Mouse (Mus musculus) gastrocnemius, adult 8-10 months (tissue): ENCODE measurements around the gene Tmbim7. TPM values are rescaled to one million over a fixed set of nuclear protein-coding genes. Genes with fewer than 3 reads are reported as not detected.
A peak's percentile ranks its signal among the peaks of the same experiment; 100 is the strongest.
"Not testable (repeated sequence)": the region's sequence is repeated elsewhere in the genome, so short reads cannot be mapped to it uniquely, and the experiment has no call there.

Source experiments
- DNase-seq, 2 experiments: peaks; one replicate each; pipeline ENCODE4 v3.0.0; 2022; ENCODE audit warnings: low spot score in 2 of 2
- total RNA-seq, 4 experiments: library from RNA; stranded (reverse); gene quantifications; 2 replicates each; pipeline ENCODE4 v1.2.4; 2022

The Tmbim7 gene
- not detected for total RNA-seq

DNA sequence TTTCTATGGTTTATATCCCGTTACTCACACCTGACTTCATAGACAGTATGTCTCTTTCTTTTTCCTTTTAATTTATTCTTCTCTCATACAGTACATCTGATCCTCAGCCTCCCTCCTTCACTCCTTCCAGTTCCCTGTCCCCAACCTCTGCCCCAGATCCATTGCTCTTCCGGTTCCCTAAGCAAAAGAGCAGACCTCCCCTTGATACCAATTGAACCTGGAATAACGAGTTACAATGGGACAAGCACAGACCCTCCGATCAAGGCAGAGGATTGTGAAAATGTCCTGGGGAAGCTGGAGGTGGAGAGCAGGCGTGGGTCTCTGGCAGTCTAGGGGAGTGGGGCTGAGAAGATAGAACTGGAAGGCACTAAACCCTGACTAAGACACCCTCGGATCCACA, at the start of gene Tmbim7:
Gene Tmbim7 (plus strand): TSS at position 301 of the 400 bp plus-strand sequence.
- no peak for DNase-seq

DNA sequence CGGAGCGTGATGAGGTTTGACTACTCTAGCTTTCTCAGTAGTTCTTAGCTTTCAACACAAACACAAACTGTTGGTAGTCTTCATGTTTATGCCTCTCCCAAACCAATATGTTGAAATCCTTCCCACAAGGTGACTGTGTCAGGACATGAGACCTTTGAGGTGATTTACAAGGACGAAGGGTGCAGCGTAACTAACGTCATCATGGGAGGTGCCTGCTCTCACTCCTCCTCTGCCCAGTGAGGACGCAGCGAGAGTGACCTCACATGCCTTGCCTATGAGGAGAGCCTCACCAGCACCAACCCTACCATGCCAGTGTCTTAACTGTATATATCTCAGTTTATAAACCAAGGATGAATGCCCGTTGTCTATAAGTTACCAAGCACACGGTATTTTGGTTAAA, 43.9 kb upstream of the Tmbim7 start:
- no peak for DNase-seq

DNA sequence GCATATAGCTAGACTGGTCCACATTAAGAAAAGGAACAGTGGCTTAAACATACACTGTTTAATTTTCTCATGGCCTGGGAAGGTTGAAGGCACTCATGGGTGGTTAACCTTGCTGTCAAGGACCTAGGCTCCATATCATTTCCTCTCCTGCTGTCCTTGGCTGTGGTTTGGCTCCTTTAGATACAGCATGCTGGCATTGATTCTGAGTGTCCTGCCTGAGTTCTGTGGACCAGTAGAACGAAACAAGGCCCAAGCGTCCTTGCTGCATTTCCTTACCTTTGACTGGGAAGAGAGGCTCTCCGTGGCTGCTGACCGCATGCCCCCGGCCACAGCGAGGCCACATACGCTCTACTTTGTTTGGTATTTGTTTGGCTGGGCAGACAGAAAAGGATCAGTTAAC, 41.7 kb upstream of the Tmbim7 start:
- no peak for DNase-seq

DNA sequence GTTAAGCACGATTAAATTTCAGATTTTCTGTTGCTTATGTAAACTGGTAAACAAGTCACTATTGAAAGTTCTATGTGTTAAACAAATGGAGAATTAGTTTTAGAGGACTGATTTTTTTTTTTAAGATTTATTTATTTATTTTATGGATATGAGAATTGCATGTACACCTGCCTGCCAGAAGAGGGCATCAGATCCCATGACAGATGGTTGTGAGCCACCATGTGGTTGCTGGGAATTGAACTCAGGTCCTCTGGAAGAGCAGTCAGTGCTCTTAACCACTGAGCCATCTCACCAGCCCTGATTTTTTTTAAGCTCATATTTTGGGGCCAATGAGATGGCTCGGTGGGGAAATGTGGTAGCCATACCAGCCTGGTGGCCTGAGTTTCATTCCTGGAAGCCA, 39.1 kb upstream of the Tmbim7 start:
- DNase-seq, result not testable (repeated sequence)

DNA sequence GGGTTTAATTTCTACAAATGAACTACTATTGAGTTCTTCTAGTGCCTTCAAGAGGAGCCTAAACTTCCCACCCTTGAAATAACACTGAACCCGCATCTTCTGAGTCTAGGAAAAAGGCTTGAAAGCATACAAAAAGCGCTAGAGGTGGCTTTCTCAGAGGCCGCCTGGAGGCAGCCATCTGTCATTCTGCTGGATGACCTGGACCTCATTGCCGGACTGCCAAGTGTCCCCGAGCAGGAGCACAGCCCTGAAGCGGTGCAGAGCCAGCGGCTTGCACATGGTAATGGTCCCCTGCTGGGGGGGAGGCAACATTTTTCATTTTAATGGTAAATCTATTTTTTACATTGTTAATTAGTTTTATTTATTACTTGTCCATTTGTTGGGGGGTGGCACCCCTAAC, 30.5 kb upstream of the Tmbim7 start:
- DNase-seq, result no peak

DNA sequence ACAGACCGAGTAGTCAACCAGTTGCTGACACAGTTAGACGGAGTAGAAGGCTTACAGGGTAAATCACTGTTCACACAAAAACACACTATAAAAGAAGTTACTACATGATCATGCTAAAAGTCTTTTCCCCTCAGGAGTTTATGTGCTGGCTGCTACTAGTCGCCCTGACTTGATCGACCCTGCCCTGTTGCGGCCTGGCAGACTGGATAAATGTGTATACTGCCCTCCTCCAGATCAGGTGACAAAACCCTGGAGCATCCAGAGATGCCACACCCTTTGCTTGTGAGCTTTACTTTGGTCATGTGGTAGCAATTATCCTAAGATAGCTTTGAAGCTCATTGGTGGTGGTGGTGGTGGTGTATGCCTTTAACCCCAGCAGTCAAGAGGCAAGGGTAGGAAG, 20.9 kb upstream of the Tmbim7 start:
- no peak for DNase-seq

DNA sequence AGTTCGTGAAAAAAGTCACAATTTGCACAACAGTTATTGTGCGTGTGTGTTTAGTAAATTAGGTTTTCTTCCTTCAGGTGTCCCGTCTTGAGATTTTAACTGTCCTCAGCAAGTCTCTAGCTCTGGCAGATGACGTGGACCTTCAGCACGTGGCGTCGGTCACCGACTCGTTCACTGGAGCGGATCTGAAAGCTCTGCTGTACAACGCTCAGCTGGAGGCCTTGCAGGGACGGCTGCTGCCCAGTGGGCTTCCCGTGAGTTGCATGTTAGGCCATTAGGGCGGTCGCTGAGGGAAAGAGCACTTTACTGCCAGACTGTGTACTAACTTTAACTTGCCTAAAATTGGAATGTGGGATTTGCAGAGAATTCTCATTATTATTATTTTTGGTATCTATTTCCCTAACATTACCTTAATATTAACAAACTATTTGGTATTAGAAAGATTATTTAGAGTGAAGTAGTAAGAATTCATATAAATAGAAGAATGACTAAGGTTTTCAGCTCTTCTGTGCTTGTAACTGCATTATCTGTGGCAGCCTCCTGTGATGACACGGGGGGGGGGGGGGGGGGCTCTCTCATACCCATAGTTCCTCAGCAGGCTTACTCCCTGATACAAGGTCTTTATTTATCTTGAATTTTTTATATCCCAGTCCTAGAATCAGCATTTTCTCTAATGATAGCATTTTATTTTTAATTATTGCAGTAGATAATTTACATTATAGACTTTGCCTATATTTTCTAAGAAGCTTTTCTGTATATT, 19.3 kb upstream of the Tmbim7 start:
- DNase-seq, result no peak

DNA sequence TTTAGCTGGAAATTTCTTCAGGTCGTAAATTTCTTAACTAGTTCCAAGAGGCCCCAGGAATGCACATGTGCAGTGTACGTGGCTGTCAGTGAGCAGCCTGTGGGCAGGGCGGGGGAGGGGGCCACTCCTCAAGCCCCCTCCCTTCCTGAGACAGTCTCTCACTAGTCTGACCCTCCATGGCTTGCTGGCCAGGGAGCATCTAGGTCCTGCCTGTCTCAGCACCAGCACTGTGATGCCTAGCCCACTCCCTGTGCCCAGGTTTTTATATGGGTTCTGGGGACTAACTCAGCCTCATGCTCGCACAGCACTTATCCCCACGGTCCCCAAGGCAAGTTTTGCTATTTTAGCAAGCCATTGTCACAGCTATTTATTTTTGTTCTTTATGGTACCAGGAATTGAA, 18.7 kb upstream of the Tmbim7 start:
- DNase-seq, result no peak

DNA sequence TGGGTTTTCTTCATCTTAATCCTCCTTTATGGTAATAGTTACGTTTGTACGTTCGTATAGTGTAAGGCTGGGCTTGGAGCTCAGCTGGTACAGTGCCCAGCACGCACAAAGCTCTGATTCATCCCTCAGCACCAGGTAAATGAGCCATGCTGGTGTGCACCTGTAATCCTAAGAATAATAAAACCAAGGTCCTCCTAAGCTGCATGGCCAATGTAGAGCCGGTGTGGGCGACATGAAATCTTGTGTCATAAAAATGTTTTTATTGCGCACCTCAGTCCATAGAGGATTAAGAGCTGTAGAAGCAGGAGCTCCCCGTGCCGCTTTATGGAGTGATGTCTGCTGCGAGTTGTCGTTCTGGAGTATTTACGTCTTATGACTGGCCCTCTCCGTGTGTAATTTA, 17.7 kb upstream of the Tmbim7 start:
- no peak for DNase-seq

DNA sequence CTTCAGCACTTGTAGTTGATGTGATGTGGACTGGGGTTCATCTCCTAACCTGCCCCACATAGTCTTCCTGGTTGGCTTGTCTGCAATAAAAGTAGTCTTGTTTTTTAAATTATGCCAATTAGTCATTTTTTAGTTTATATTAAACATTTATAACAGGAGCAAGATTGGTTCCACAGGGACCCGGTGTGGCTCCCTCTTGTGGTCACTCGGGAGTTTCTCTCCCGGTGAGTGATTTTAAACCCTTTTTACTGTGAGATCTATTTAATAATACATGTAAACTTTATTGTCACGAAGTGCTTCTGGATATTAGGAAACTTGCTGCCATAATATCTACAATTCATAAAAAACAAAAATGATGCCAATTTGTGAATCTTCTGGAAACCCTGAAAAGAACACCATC, 17.0 kb upstream of the Tmbim7 start:
- DNase-seq, result no peak

DNA sequence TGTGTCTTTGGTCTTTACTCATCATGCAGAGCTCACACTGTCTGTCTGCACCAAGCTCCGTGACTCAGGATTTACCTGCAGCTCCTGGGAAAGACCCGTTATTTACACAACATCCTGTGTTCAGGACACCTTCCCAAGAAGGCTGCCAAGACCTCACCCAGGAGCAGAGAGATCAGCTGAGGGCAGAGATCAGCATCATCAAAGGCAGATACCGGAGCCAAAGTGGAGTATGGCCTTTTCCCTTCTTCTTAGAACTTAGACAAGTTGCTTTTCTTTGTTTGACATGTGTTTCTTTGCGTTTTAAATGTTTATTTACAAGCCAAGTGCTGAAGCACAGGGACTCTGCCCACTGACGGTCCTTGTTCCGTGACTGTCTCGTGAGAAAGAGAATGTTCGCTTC, 15.7 kb upstream of the Tmbim7 start:
- DNase-seq, result no peak

DNA sequence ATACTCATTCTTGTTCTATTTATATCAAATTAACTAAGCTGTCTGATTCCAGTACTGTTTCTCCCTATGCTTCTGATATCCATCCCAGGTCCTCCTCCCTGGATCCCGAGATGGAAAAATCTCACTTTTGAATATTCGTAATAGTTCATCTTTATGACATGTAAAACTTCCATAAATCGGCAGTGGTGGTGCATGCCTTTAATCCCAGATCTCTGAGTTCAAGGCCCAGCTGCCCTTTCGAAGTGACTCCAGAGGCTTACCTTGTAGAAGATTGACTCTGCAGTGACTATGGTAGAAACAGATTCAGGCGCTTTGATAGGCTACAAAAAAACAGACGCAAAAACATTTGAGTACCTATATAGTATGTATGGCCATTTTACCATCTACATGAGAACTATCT, 6.4 kb upstream of the Tmbim7 start:
- no peak for DNase-seq

DNA sequence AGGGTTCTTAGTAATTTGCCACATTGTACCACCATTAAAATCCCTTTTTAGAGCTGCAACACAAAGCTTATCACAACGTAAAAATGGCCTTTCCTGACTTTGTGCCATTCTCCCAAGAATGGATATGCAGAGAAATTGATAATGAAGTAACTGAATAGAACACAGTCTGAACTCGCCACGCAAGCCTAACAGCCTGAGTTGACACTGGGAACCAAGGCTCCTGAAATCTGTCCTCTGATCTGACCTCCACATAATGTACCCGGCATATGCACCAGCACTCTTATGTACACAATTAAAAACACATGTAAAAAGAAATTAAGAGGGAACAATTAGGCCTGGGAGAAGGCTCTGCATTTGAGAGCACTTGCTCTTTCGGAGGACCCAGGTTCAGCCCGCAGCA, 5.7 kb upstream of the Tmbim7 start:
- DNase-seq, result no peak

DNA sequence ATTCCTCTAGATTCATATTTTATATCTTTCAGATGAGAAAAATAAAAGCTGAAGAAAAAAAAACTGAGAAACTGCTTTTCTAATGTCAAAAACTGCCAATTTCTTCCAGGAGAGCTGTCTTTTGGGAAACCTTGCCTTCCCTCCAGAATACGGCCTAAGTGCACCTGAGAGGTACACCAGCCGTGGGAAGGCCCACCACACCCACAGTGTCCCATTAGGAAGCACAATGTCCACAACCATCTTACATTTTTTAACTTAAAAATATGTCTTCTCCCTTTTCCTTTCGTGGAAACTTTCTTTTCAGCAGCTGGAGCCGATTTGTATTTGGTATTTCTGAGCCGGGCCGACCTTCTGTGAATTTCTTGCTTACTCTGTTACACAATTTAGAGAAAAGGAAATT, 4.4 kb upstream of the Tmbim7 start:
- DNase-seq, result no peak

DNA sequence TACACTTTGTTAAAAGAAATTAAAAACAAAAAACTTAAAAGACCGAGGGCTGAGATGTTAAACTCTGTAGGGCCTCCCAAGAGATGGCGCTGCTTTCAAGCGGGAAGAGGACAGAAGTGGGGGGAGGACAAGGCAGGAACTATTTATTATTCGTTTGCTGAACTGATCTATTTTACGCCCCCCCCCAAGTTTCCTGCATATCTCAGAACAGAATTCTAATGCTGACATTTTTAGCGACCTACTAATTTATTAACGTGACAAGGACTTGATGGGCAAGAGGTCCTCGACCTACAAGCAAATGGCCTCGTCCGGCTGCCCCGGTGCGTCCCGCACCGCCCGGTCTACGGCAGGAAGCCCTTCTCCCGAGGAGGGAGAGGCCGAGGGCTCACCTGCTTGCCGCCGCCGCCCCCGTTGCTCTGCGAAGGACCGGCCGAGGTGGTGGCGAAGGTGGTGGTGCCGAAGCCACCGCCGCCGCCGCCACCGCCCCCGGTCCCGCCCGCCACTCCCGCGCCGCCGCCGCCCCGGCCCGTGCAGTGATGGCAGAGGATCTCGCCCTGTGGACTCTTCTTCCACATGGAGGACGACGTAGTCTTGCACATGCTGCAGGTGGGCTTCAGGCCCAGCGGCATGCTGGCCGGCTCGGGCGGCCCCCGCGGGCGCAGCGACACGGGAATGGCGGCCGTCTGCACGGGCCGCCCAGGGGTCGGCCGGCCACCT, 3.8 kb upstream of the Tmbim7 start:
- peak in 1 of 2 experiments; percentile 4 for DNase-seq

DNA sequence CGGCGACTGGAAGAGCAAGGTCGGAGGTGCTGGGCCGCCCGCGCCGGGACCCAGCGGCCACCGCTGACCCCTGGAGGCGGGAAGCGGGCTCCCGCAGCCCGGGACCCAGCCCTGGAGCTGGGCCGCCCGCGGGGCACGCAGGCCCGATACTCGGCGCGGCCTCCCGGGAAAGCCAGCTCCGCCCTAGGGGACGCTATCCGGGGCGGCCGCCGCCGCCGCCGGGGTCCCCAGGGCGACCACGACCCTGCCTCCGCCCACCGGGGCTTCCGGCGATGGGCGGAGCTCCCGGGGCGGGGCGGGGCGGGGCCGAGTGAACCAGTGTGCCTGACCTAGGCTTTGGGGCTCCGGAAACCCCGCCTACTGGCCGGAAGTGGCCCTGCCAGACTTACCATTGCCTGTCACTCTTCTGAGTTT, 3.3 kb upstream of the Tmbim7 start:
- peak; percentile 85 to 91 for DNase-seq

DNA sequence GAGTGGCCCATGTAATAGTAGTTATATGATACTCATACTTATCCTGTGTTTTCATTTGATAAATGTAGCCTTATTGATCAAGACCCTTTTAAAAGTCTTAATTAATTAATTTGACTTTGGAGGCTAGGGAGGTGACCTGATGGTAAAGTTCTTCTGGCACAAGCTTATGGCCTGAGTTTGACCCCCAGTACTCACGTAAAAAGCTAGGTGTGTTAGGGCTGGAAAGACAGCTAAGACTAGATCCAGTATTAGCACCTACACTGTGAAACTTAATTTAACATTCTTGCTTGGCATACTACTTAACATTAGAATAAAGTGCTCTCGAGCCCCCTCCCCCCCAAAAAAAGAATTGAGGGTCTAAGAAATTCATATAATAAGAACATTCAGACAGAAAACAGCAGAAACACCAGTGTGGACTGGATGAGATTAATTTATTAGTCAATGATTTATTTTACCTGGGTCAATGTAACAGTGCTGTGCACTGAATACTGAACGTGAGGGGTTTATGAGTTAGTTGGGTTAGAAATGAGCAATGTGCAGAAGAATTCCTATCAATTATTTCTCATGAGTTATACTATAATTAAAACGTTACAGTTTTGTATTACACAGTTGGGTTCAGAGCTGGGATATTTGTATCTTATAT, 2.7 kb upstream of the Tmbim7 start:
- DNase-seq, result no peak

DNA sequence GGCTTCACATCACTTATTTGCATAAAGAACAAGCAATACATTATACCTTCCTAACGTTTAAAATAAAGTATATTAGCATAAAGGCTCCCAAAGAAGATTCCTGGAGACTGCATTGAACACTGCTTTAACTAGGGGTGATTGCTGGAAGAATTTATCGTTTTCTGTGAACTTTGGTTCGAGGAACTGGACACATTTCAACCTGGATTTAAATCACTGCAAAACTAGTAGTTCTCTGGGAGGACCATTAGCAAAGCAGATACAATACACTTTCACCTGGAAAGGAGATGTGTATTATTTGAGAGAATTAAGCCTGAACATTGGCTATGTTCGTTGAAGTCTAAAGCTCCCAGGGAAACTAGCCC, 2.2 kb upstream of the Tmbim7 start:
- DNase-seq, result no peak

DNA sequence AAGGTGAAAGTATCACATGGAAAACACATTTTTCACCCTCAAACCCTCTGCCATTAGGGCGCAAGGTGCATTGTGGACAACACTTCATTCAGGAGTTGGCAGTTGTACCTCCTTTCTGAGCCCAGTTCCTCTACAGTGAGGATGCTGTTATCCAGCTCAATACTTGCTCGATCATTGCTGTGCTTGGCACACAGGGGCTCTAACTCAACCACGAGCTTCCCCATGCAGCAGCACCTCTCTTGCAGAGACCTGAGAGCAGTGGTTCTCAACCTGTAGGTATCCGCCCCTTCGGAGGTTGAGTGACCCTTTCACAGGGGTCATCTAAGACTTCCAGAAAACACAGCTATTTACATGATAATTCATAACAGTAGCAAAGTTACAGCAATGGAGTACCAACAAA, 640 bp downstream of the Tmbim7 start:
- no peak for DNase-seq

DNA sequence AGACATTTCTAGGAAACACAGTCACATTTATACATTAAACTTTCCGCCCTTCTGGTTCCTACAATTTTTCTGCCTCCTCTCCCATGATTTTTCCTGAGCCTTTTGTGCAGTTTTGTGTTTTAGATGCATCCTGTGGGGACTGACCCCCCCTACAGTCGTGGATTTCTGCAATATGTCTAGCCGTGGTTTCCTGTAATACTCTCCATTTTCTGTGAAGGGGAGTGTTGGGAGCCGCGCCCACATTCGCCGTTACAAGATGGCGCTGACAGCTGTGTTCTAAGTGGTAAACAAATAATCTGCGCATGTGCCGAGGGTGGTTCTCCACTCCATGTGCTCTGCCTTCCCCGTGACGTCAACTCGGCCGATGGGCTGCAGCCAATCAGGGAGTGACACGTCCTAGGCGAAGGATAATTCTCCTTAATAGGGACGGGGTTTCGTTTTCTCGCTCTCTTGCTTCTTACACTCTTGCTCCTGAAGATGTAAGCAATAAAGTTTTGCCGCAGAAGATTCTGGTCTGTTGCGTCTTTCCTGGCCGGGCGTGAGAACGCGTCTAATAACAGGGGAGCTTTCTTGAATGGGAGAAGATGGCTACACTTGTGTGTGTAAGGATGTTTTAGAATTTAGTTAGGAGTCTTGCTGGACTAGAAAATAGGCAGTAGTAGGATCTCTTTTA, 2.1 kb downstream of the Tmbim7 start:
- DNase-seq, result not testable (repeated sequence)

DNA sequence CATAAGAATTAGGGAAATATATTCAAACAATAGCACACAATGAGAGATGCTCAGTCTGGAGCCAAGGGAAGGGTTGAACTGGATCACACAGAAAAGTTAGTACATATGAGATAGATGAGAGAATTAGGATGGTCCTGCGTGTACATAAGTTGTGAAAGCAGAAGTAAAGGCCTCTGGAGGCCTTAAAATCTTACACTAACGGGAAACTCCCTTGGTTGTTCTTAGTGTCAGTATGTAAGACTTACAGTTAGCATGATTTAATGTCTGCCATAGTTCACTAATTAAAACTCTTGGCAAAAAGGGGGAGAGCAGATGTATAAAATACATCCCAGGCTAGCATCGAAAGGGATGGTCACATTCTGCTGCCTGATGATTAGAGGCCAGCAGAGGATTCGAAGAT, 2.8 kb downstream of the Tmbim7 start:
- DNase-seq, result no peak

DNA sequence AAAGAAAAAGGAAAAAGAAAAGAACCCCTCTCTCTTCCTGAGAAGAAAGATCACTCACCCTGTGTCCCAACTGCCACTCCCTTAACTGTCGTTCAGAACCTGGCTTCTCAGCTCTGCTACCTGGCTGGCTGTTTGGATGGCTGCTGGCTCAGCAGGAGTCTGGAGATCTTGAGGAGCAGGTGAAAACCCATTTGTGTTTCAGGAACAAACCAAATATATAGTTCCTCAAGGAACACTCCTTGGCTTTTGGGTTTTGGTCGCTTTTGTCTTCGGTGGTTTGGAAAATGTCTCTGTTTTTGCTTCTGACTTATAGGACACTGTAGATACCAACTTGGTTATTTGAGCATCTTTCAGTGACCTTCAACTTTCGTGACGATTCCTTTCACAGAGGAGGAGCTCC, 6.1 kb downstream of the Tmbim7 start, which contains the start of gene Gatad1:
Gene Gatad1 (minus strand): TSS at position 101 of the 400 bp plus-strand sequence.
- DNase-seq, result no peak
